Mouse (Mus musculus) forebrain, embryonic 14.5 days (tissue): ENCODE measurements around the gene Ano10. TPM values are rescaled to one million over a fixed set of nuclear protein-coding genes. Genes with fewer than 3 reads are reported as not detected.

Experiments
- ATAC-seq: fragments of 200-750 bp; cut with Nextera tagmentation; 2 replicates; pipeline ENCODE4 v1.8.0; 2017; ENCODE audit warnings: mild to moderate bottlenecking, moderate library complexity
- DNase-seq: peaks from one replicate; pipeline ENCODE4 v3.0.0-alpha.2; 2015; ENCODE audit warnings: low spot score
- H3K27ac ChIP-seq: fragments of 300-500 bp; sonication (generic); 2 replicates; pipeline ENCODE4 v1.5.1; 2014; ENCODE audit warnings: low read depth, mild to moderate bottlenecking, control low read depth, low read length, moderate library complexity
- H3K27me3 ChIP-seq: fragments of 300-500 bp; sonication (generic); replicated peaks from 2 replicates; pipeline ENCODE4 v1.6.1; 2014; ENCODE audit warnings: low read length, control low read depth, mixed read lengths; ENCODE audit not compliant: control insufficient read depth, insufficient read depth
- H3K36me3 ChIP-seq: fragments of 300-500 bp; sonication (generic); 2 replicates; pipeline ENCODE4 v1.6.1; 2014; ENCODE audit warnings: low read length, control low read depth; ENCODE audit not compliant: control insufficient read depth, insufficient read depth
- H3K4me1 ChIP-seq: fragments of 300-500 bp; sonication (generic); 2 replicates; pipeline ENCODE4 v1.6.1; 2014; ENCODE audit warnings: antibody characterized with exemption, low read length, control low read depth; ENCODE audit not compliant: control insufficient read depth, insufficient read depth
- H3K4me2 ChIP-seq: fragments of 300-500 bp; sonication (generic); 2 replicates; pipeline ENCODE4 v1.6.1; 2014; ENCODE audit warnings: mild to moderate bottlenecking, control low read depth, low read length
- H3K4me3 ChIP-seq: fragments of 300-500 bp; sonication (generic); 2 replicates; pipeline ENCODE4 v1.5.1; 2014; ENCODE audit warnings: low read depth, low read length, control low read depth
- H3K9ac ChIP-seq: fragments of 300-500 bp; sonication (generic); 2 replicates; pipeline ENCODE4 v1.6.1; 2014; ENCODE audit warnings: mild to moderate bottlenecking, low read length, control low read depth, moderate library complexity
- H3K9me3 ChIP-seq: fragments of 300-500 bp; sonication (generic); replicated peaks from 2 replicates; pipeline ENCODE4 v1.6.1; 2016; ENCODE audit warnings: low read length, control low read depth, mixed read lengths; ENCODE audit not compliant: control insufficient read depth
- WGBS: fragments of 180-500 bp; shearing (Covaris S2); extraction: QIAGEN DNeasy Blood & Tissue Kit; methylation state at CpG from one replicate; pipeline ENCODE4 v1.1.7; 2014; 5-methylcytosine and 5-hydroxymethylcytosine counted together
- polyA plus RNA-seq: library from polyadenylated mRNA; unstranded; fragments of >200 nt; fragmentation: Nextera tagmentation; extraction: Ambion mirVana; gene quantifications from 2 replicates; pipeline ENCODE4 v1.2.1, GENCODE M21; 2014

The Ano10 gene
- polyA plus RNA-seq, 1 experiment from 2014 or later = 45.2 TPM

DNA sequence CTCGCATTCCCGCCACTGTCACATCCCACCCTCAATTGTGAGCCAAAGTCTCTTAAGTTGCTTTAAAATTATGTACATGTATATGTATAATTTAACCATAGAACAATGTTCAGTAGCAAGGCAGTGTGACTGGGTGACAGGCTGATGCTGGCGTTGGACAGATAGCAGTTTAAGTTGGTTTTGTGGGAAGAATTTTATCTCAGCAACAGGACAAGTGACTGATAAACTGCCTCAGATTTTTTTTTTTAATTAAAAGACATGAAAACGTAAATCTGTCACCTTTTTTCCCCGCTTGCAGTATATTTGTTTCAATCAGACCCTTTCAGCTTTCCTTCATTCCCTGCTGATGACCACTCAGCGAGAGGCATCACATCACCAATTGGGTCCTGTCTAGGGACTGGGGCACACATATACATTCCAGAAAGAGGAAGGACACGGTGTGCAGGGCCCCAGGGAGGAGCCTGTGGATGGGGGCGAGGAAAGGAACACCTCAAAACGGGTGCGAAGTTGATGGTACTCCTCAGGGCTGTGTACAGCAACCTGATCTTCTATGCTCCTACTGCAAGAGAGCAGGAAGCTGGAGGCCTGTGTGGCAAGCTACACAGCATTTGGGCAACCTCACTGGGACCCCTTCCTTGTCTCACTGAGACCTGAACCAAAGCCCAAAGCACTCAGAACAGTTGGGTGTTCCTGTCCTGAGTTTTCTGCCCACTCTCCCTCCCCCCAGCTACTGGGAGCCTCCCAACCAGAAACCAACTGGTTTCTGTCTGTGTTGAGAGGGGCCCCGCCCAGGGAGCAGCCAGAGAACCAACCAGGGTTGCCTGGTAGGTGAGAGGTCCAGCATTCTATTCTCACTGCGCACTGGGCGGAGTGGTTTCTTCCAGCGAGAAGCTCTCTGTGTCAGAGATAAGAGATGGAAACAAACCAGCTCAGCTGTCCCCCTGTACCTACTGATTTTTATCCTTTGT is 15.1 kb upstream of the Ano10 start:
- no peak overlapping the region for H3K9ac ChIP-seq
- H3K36me3 ChIP-seq = no peaks in the 10 kb centered on the region
- H3K27ac ChIP-seq = no peak overlapping the region
- H3K4me3 ChIP-seq = no peak overlapping the region
- no peak overlapping the region for H3K4me2 ChIP-seq
- 76% methylated on average over 14 of the region's 14 CpGs for WGBS
- ATAC-seq = no peak
- no peaks in the 10 kb centered on the region for H3K4me1 ChIP-seq
- DNase-seq = no peak
- no peaks in the 10 kb centered on the region for H3K27me3 ChIP-seq
- no peaks in the 10 kb centered on the region for H3K9me3 ChIP-seq

DNA sequence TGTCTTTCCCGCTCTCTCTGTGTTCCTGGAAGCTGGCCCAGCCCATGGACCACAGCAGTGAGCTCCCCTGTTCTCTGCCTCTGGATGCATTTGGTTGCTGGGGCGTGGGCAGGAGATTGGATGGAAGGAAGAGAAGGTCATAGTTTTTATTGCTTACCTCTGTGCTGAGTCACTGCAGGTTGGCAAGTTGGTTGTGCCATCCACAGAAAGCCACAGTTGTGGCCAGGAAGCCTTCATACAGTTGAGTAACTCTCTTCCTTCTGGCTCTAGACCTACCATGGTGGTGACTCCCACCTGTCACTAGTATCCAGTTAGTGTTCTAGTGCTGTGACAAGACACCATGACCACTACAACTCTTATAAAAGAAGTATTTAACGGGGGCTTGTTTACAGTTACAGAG is 11.1 kb upstream of the Ano10 start:
- H3K4me3 ChIP-seq = no peak overlapping the region
- H3K9me3 ChIP-seq = no peaks in the 10 kb centered on the region
- 70% methylated on average over 3 of the region's 3 CpGs for WGBS
- no peaks in the 10 kb centered on the region for H3K36me3 ChIP-seq
- no peak overlapping the region for H3K27ac ChIP-seq
- DNase-seq = no peak
- no peak overlapping the region for H3K4me2 ChIP-seq
- H3K4me1 ChIP-seq = no peaks in the 10 kb centered on the region
- H3K9ac ChIP-seq = no peak overlapping the region
- H3K27me3 ChIP-seq = no peaks in the 10 kb centered on the region
- no peak for ATAC-seq

DNA sequence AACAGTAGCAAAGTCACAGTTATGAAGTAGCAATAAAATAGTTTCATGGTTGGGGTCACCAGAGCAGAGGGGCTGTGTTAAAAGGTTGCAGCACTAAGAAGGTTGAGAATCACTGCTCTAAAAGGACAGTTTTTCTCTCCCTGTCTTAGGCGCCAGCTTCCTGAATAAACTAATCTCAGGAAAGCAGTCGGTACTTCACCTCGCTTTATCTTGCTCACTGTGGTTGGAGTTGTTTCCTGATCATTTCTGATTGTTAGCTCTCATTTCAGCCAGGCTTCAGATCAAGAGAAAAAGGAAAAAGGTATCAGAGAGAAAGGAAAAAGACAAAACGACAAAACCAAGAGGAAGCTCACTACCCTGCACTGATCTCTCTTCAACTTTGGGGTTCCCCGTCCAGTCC is 1.9 kb upstream of the Ano10 start:
- WGBS = 92% methylated on average over 5 of the region's 5 CpGs
- DNase-seq (no peak), ATAC-seq (no peak)
- H3K27ac ChIP-seq = no peak overlapping the region
- H3K27me3 ChIP-seq = no peaks in the 10 kb centered on the region
- H3K4me1 ChIP-seq = peaks cover 7% of the 10 kb centered on the region; the same call in 1 of the 2 replicates
- H3K4me3 ChIP-seq = no peak overlapping the region
- no peaks in the 10 kb centered on the region for H3K36me3 ChIP-seq
- H3K9me3 ChIP-seq = no peaks in the 10 kb centered on the region
- H3K4me2 ChIP-seq = no peak overlapping the region
- H3K9ac ChIP-seq = no peak overlapping the region

DNA sequence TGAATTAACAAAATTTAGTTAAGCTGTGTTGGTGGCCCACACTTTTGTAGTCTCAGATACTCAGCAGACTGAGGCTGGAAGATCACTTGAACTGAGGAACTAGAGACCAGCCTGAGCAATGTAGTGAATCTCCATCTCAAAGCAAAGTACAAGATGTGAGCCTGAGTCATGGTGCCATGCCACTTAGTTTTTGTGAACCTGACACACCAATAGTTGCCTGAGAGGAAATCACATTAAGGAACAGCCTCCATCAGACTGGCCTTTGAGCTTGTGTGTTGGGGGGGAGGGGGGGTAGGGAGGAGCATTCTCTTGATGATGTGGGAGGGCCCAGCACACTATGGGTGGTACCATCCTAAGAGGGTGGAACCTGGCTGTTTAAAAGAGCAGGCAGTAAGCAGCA is 1.2 kb upstream of the Ano10 start:
- H3K9me3 ChIP-seq = no peaks in the 10 kb centered on the region
- no peak overlapping the region for H3K4me2 ChIP-seq
- H3K27me3 ChIP-seq = no peaks in the 10 kb centered on the region
- no peaks in the 10 kb centered on the region for H3K36me3 ChIP-seq
- ATAC-seq (no peak), DNase-seq (no peak)
- peaks cover 7% of the 10 kb centered on the region; the same call in 1 of the 2 replicates for H3K4me1 ChIP-seq
- H3K4me3 ChIP-seq = no peak overlapping the region
- H3K27ac ChIP-seq = no peak overlapping the region
- no peak overlapping the region for H3K9ac ChIP-seq

DNA sequence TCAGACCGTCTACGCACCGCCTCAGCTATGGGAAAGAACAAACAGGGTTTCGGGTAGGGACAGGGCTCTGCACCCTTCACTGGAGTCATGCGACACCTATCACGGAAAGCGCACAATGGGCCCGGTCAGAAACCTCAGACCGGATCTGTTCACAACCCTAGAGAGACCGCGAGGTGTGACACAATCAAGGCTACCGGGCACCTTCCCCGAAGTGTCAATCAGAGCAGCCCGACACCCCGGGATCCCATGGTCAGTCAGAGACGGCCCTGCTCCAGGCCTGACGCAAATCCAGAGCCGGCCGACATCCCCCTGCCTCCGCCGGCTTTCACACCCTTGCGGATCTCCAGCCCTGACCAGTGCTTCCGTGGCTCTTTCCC is 370 bp downstream of the Ano10 start:
- Histone ChIP-seq H3K4me1 (peaks cover 7% of the 10 kb centered on the region; the same call in 1 of the 2 replicates), H3K4me2 (peak overlapping the region; percentile 63), H3K36me3 (no peaks in the 10 kb centered on the region), H3K27me3 (no peaks in the 10 kb centered on the region), H3K9ac (peak overlapping the region; percentile 83), H3K9me3 (no peaks in the 10 kb centered on the region), H3K27ac (peak overlapping the region; percentile 71; the same call in 1 of the 2 replicates), H3K4me3 (peak overlapping the region; percentile 75)
- WGBS = under 1% methylated on average over 23 of the region's 23 CpGs
- ATAC-seq = peak; percentile 76; the same call in 1 of the 2 replicates
- peak; percentile 47 for DNase-seq

DNA sequence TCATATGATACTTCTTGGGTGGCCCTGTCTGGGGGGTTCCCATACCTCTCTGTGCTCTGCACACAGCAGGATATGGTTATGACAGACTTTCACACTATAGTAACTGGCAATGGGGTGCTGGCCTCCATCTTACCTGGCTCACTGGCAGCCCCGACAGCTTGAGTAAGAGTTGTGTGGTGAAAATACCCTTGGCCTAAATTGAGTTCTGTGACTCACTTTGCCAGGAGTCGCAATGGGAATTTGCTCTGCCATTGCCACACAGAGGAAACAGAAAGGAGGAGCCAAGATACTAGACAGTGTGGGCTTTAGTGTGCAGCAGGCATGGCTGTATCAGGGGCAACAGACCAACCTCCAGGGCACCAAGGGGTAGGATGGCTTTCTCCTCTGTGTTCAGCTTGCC is 4.0 kb downstream of the Ano10 start:
- 86% methylated on average over 2 of the region's 2 CpGs for WGBS
- no peak overlapping the region for H3K9ac ChIP-seq
- H3K36me3 ChIP-seq = 0 out of 2 replicates have a peak, but pooled peaks cover 3% of the 10 kb centered on the region
- no peak overlapping the region for H3K27ac ChIP-seq
- peaks cover 7% of the 10 kb centered on the region; the same call in 1 of the 2 replicates for H3K4me1 ChIP-seq
- DNase-seq = no peak
- H3K9me3 ChIP-seq = no peaks in the 10 kb centered on the region
- no peak for ATAC-seq
- no peaks in the 10 kb centered on the region for H3K27me3 ChIP-seq
- no peak overlapping the region for H3K4me2 ChIP-seq
- H3K4me3 ChIP-seq = no peak overlapping the region

DNA sequence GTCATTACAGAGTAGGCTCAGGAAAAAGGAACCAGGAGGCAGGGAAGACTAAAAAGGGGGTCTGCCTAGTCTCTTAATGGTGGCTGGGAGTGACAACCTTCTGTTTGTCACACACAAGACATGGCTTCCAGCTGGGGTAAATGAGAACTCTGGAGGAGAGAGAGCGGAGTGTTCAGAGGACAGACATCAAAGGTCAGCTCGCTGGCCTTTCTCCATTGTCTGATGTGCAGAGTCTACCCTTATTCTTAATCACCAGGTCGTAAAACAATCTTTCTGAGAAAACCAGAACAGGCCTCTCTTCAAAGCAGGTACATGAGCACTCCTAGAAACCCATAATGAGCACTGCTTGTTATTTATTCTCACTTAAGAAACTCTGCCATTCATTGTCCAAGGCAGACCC is 5.8 kb downstream of the Ano10 start:
- H3K36me3 ChIP-seq = 0 out of 2 replicates have a peak, but pooled peaks cover 3% of the 10 kb centered on the region

DNA sequence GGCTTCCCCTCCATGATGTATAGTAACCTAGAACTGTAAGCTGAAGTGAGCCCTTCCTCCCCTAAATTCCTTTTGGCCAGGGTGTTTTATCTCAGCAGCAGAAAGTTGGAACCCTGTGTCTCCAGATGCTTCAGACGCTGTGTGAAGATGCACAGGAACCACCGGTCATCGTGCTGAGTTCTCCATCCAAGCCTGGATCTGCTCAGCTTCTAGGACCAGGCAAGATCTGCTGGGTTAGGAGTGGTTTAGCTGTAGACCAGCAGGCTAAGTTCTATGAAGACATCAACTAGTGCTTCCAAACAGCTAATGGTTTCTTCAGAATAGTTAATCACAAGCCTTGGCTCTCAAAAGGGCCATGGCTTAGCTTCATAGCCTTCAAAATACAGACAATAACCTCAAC is 6.7 kb downstream of the Ano10 start:
- 93% methylated on average over 3 of the region's 3 CpGs for WGBS
- no peak overlapping the region for H3K4me2 ChIP-seq
- no peak overlapping the region for H3K9ac ChIP-seq
- ATAC-seq (no peak), DNase-seq (no peak)
- H3K27me3 ChIP-seq = no peaks in the 10 kb centered on the region
- H3K36me3 ChIP-seq = 0 out of 2 replicates have a peak, but pooled peaks cover 3% of the 10 kb centered on the region
- no peak overlapping the region for H3K27ac ChIP-seq
- no peaks in the 10 kb centered on the region; the same call in 1 of the 2 replicates for H3K4me1 ChIP-seq
- no peak overlapping the region for H3K4me3 ChIP-seq
- no peaks in the 10 kb centered on the region for H3K9me3 ChIP-seq

More for the DNA sequence above, 5.8 kb downstream of the Ano10 start:
- 15% methylated on average over 3 of the region's 3 CpGs for WGBS
- no peak overlapping the region for H3K4me2 ChIP-seq
- peaks cover 5% of the 10 kb centered on the region; the same call in 1 of the 2 replicates for H3K4me1 ChIP-seq
- DNase-seq (no peak), ATAC-seq (no peak)
- H3K27ac ChIP-seq = no peak overlapping the region
- H3K9ac ChIP-seq = no peak overlapping the region
- no peaks in the 10 kb centered on the region for H3K9me3 ChIP-seq
- H3K27me3 ChIP-seq = no peaks in the 10 kb centered on the region
- H3K4me3 ChIP-seq = no peak overlapping the region

DNA sequence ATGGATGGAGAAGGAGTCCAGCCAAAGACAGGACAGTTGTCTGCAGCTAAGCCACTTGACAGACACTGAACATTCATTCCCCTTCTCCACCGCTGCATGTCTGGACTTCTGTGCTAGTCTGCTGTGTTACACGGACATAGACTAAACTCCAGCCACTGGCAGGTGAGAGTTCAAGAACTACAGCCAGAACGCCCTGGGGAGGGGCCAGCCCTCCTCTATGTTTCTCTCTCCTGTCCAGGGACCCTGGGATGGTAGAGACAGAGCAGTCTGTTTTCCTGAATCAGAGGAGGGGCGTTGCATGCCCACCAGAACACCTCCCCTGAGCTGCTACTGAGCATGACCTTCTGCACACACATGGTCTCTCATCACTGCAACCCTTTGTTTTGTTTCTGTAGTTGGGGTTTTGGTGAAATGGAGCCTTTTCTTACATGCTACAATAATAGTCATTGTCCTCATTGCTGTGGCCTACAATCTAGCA is 8.4 kb downstream of the Ano10 start:
- Histone ChIP-seq H3K4me1 (no peaks in the 10 kb centered on the region; the same call in 1 of the 2 replicates), H3K27me3 (no peaks in the 10 kb centered on the region), H3K9ac (no peak overlapping the region), H3K36me3 (0 out of 2 replicates have a peak, but pooled peaks cover 3% of the 10 kb centered on the region), H3K9me3 (no peaks in the 10 kb centered on the region), H3K4me3 (no peak overlapping the region), H3K4me2 (no peak overlapping the region), H3K27ac (no peak overlapping the region)
- 0 out of 2 replicates have a peak, but pooled peaks have one; percentile 26 for ATAC-seq
- no peak for DNase-seq
- WGBS = 14% methylated on average over 4 of the region's 4 CpGs
